Mouse (Mus musculus): ENCODE results near the gene Ebf3.

The Ebf3 gene

DNA sequence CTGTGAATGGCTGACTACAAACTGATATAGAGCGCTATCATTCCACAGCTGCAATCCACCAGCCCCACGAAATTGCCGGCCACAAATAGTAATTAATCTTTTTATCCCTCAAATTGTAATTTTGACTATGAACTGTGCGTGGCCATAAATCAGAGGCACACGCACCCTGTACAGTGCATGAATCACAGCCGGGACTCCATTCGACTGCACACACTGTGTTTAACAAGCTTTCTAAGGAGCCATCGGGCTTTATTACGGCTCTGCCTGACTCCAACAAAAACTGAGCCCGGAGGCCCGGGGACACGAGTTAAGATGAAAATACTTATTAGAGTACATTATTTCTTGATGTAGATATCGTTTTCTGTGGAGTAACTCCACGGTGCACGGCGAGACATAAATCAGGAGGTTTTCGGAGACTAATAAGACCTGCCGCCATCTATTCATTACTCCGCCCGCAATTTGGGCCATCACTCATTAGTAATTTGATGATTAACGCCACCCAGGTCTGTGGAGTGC, 107.4 kb downstream of the Ebf3 start:
- no peak for DNase-seq (ENCODE audit: low spot score in 2 of 2)

- DNase-seq (ENCODE audit: low spot score in 2 of 2) = no peak
Measured at GRCm38 (mm10) chr7:137199533-137199932, 114.7 kb downstream of the Ebf3 start.

DNA sequence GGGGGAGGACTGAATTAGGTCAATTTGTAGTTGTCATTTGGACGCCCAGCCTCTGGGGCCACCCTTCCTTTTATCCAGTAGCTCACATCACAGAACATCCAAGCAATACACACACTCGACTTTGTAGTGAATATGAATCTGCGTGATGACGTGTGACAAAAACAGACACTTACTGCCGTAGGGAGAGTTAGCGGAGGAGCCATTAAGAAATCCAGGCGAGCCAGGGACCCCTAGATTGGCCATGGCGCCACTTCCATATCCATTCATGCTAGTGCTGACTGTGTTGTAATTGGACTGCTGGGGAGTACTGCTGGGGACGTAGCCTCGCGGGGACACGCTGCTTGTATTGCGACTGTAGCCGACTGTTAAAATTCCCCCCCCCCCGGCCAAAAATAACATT, 115.3 kb downstream of the Ebf3 start:
- DNase-seq (ENCODE audit: low spot score in 2 of 2) = no peak

DNA sequence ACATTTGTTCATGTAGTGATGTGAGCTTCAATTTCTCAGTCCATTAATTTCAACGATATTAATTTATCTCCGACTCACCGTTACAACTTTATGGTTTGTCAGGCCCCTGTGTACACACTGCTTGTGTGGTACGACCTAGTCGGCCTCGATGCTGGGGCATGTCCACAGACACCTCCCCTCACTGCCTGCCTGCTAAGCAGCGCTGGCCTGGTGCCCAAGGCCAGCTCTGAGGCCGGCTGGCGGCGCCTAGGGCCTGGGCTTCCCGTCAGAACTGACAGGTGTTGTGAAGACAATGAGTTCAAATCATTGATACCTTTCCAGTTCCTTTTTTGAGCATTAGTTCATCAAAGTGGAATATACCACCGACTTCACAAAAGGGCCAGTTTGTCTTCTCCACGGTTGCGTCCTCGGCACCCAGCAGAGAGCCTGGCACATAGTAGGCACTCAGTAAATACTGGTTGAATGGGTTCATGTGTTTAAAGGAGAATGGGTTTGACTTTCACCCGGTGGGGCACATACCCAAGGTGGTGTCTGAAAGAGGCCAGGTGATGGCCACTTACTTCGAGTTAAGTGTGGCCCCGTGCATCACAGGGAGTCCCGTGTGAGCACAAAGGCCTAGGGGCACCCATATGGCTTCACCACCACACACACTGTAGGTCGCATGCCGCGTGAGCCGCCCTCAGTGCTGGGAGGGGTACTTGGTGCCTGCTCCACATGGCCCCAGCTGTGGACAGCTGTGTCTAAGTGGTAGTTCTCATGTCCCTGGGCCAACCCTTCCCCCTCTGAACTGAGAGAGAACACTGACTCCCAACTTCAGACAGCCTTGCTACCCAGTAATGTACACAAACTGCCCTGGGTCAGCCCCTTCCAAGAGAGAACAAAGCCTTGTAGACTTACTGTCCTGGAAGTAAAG, 116.9 kb downstream of the Ebf3 start:
- DNase-seq (ENCODE audit: low spot score in 2 of 2) = no peak

DNA sequence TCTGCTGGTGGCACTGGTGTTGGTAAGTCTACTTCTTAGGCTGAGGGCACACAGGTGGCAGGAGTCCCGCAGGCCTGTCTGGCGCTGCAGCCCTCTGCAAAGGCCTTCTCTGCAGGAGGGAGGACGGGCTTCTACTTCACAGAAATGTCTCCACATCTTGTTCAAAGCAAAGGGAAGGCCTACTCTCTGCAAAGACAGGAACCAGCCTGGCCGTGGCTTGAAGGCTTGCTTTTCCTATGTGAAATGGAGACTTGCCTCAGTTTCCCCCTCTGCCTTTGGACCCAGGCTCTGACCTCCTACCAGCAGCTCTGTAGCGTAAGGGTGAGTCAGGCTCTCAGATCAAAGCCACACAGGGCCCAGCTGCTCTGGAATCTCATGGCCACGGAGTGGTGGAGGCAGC, 117.7 kb downstream of the Ebf3 start:
- no peak for DNase-seq (ENCODE audit: low spot score in 2 of 2)

DNA sequence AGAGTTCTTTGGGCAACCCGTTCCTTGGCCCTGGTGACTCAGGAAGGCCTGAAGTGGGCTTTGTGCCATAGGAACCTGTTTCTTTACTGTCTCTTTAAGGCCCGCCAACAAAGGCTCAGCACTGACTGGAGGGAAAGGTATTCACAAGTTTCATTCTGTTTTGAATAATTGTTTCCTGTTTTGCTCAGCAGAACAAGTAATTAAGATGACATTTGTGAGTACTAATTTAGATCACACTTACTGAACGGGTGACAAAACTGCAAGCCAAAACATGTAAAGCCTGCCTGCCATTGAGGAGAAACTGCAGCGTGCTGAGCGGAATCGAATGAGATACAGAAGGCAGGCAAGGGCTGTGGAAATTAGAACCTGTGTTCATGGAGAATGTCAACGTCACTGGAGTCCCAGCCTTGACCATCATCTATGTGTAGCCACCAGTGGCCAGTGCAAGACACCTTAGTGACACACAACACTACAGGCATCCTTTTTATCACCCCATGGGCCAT, 121.4 kb downstream of the Ebf3 start:
- DNase-seq (ENCODE audit: low spot score in 2 of 2) = no peak

DNA sequence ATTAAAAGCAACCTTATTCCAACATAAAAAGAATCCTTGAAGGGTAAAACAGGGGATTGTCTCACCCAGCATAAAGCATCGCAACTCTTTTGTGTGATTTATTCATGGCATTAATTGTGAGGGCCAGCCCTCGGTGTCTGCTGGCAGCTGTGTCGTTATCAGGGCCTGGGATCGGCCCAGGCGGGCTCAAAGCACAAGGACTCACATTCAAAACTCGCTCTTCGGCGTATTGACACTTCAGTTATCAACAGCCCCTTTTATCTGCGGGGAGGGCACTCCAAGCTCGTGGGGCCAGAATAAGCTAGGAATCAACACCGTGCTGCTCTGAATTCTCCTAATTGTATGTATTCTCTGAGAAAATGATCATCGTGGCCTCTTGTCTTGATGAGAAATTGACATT, 122.4 kb downstream of the Ebf3 start:
- DNase-seq (ENCODE audit: low spot score in 2 of 2) = no peak

DNA sequence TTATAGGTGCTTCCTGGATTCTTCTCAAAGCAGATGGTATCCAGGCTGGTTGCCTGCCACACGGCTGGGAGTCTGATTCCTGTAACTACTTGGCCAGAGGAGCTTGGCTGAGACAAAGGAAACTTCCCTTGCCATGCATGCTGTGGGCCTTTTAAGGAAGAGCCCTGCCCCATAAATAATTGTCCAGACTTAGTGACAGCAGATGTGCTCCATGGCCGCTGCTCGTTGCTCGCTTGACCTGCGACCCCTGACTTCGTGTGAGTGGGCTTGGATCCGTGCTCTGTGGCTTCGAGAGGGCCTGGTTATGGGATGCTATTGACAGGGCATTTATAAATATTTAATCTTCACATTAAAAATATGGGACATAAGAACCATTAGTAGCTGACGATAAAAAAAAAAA, 142.0 kb downstream of the Ebf3 start:
- DNase-seq (ENCODE audit: low spot score in 2 of 2) = no peak

- no peak for DNase-seq (ENCODE audit: low spot score in 2 of 2)
Measured at GRCm38 (mm10) chr7:137159086-137159485, 155.2 kb downstream of the Ebf3 start.

- no peak for DNase-seq (ENCODE audit: low spot score in 2 of 2)
Measured at GRCm38 (mm10) chr7:137154623-137155022, 159.6 kb downstream of the Ebf3 start.

DNA sequence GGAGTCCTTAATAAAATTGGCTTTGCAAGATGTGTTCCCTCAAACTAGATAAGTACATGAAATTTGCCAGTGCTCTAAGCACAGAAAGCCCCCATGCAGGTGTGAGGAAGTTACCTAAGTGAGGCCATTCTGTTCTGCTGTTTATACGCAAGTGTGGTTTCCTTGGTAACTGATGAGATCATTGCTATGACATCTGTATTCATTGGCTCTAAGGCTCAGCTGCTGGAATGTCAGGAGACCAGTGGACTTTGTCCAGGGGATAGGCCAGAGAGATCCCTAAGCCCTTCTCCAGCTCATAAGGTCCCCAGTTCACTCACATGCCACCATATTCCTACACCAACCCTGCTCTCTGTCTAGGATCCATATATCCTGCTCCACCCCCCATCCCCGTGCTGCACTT, 162.4 kb downstream of the Ebf3 start:
- no peak for DNase-seq (ENCODE audit: low spot score in 2 of 2)

DNA sequence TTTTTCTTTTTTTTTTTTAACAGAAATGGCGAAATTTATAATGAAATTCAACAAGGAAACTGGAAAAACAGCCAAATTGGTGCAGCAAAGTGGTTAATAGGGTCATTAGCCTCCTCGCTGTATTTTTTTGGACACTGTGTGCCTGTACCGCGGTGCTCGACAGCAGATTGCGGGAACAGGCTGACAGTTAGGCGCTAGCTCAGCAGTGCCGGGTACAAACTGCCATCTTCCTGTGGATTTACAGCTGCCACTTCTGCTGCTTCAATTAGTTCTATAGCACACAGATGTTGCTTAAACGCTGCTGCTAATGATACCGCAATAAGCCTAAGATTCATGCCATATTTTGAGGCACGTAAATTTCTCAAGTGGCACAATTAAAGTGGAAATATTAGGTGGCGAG, 167.1 kb downstream of the Ebf3 start:
- DNase-seq (ENCODE audit: low spot score in 2 of 2) = no peak
